Comparison of ENCODE assay signal across 9 mouse cellular contexts in genomic region chr11:94942282-94943023, GRCm38 (mm10). TPM values are rescaled to one million over a fixed set of nuclear protein-coding genes. Genes with fewer than 3 reads are reported as not detected.
DNase-seq lines count a peak whose midpoint lies in the region; ATAC-seq and TF ChIP-seq lines count a peak whose summit lies in the region.
"Had no signal": no experiment of that assay in that cellular context is flagged by ENCODE, and none has a peak within 500 bp of the region (broad histone marks: within the 10 kb centered on the region; RNA-seq: fewer than 3 reads in every experiment).

No protein-coding gene starts in this region.

- no peaks in the 10 kb centered on the region for H3K9me3 ChIP-seq in lung, embryonic 15.5 days
- H3K9me3 ChIP-seq: hindbrain, embryonic 15.5 days had no signal

- H3K4me3 ChIP-seq in layer of hippocampus, adult 2 months: no peak overlapping the region
- no peak overlapping the region for H3K4me3 ChIP-seq in lung, embryonic 15.5 days
- H3K4me3 ChIP-seq: hindbrain, embryonic 15.5 days had no signal

- ATAC-seq in lung, embryonic 15.5 days (ENCODE audit: borderline replicate concordance, extremely low read depth, low FRiP score, low TSS enrichment): no peak

- no peak overlapping the region for H3K27ac ChIP-seq in layer of hippocampus, adult 2 months
- peak overlapping the region; percentile 38 for H3K27ac ChIP-seq in lung, embryonic 15.5 days
- H3K27ac ChIP-seq: hindbrain, embryonic 15.5 days had no signal

- H3K4me1 ChIP-seq in lung, embryonic 15.5 days: peaks cover 20% of the 10 kb centered on the region

- TF ChIP-seq CTCF in layer of hippocampus, adult 2 months (conservative IDR thresholded peaks at IDR 0.05): peak; percentile 85

- H3K27me3 ChIP-seq in lung, embryonic 15.5 days: peaks cover 5% of the 10 kb centered on the region; the same call in 1 of the 2 replicates

- peak in 1 of 2 experiments; percentile 59 for DNase-seq in layer of hippocampus, adult 2 months (ENCODE audit: low spot score in 2 of 2)
- DNase-seq in layer of hippocampus, adult 9-11 months: no peak
- DNase-seq in R1 (ENCODE audit: low read depth, low spot score): peak; percentile 65
- DNase-seq in cerebellum, postnatal 25 days: peak; percentile 48 to 68
- DNase-seq in induced T-regulatory cell, adult 2 months (ENCODE audit: low read depth): peak; percentile 77
- peak; percentile 23 to 69 for DNase-seq in thymus, postnatal 10 days (ENCODE audit: low spot score in 2 of 2)
- no peak for DNase-seq in frontal cortex, postnatal 14 days (ENCODE audit: low spot score in 2 of 2)

- 49% methylated on average over 13 of the region's 13 CpGs for WGBS in lung, embryonic 15.5 days

- H3K36me3 ChIP-seq in lung, embryonic 15.5 days: peaks cover 75% of the 10 kb centered on the region
- H3K36me3 ChIP-seq: hindbrain, embryonic 15.5 days had no signal

- no peak overlapping the region for H3K9ac ChIP-seq in lung, embryonic 15.5 days
- H3K9ac ChIP-seq: hindbrain, embryonic 15.5 days had no signal

- H3K4me2 ChIP-seq in lung, embryonic 15.5 days: no peak overlapping the region
- H3K4me2 ChIP-seq: hindbrain, embryonic 15.5 days had no signal

RNA-seq across cellular contexts. Expression of gene Col1a1, which starts 6.4 kb away (rescaled TPM):
- 10 to 100 TPM in 1 of 2 experiments, 1 to 10 TPM in 1; 9.6 to 14.0 TPM for total RNA-seq in layer of hippocampus, adult 2 months (2021)
- polyA plus RNA-seq in lung, embryonic 15.5 days (2015; fragmentation: Nextera tagmentation; extraction: Ambion mirVana): 1,191 and 1,256 TPM in 2 replicates

RNA-seq across cellular contexts. Expression of gene Hils1, which starts 24.9 kb away (rescaled TPM):
- not detected for total RNA-seq in layer of hippocampus, adult 2 months (2021)
- not detected in 2 replicates for polyA plus RNA-seq in lung, embryonic 15.5 days (2015; fragmentation: Nextera tagmentation; extraction: Ambion mirVana)
- polyA plus RNA-seq: hindbrain, embryonic 15.5 days had no signal

RNA-seq across cellular contexts. Expression of gene Sgca, which starts 33.7 kb away (rescaled TPM):
- under 1 TPM in 1 of 2 experiments, not detected in 1; 0.44 TPM for total RNA-seq in layer of hippocampus, adult 2 months (2021)
- polyA plus RNA-seq in lung, embryonic 15.5 days (2015; fragmentation: Nextera tagmentation; extraction: Ambion mirVana): 0.69 and 0.96 TPM in 2 replicates

RNA-seq across cellular contexts. Expression of gene Ppp1r9b, which starts 48.4 kb away (rescaled TPM):
- total RNA-seq in layer of hippocampus, adult 2 months (2021): 100 to 1,000 TPM; 967 to 974 TPM
- 8.8 and 9.3 TPM in 2 replicates for polyA plus RNA-seq in lung, embryonic 15.5 days (2015; fragmentation: Nextera tagmentation; extraction: Ambion mirVana)

Comparison
In these comparisons a context has a peak if more than half of its experiments do, and no peak if none do; other contexts are left out.
1. DNase-seq: peak in R1 (single experiment), cerebellum, postnatal 25 days (2 of 2), induced T-regulatory cell, adult 2 months (single experiment) and thymus, postnatal 10 days (2 of 2); none in layer of hippocampus, adult 9-11 months (single experiment) and frontal cortex, postnatal 14 days (0 of 2).